In genomic region chr10:45289218-45290105, GRCm38 (mm10) we compare ENCODE assay signal across 8 mouse cellular contexts. TPM values are rescaled to one million over a fixed set of nuclear protein-coding genes. Genes with fewer than 3 reads are reported as not detected.
DNase-seq lines count a peak whose midpoint lies in the region; ATAC-seq and TF ChIP-seq lines count a peak whose summit lies in the region.

No protein-coding gene starts in this region.

- ATAC-seq in frontal cortex, adult (ENCODE audit: low TSS enrichment) = peak; percentile 92
- peak; percentile 65 for ATAC-seq in heart, embryonic 14.5 days (ENCODE audit: insufficient number of reproducible peaks, insufficient read depth, low FRiP score, low read depth)
- ATAC-seq in limb, embryonic 14.5 days (ENCODE audit: low FRiP score, low read depth) = peak; percentile 71; the same call in 1 of the 2 replicates
- ATAC-seq in neural tube, embryonic 12.5 days (ENCODE audit: low FRiP score, low read depth) = peak; percentile 82

- H3K36me3 ChIP-seq in E14TG2a.4 (ENCODE audit: insufficient read depth, low read length) = no peaks in the 10 kb centered on the region
- no peaks in the 10 kb centered on the region for H3K36me3 ChIP-seq in embryonic facial prominence, embryonic 10.5 days (replicated peaks)
- H3K36me3 ChIP-seq in heart, embryonic 14.5 days (ENCODE audit: control insufficient read depth, insufficient read depth, low read length) = peaks cover 7% of the 10 kb centered on the region; the same call in 1 of the 2 replicates
- H3K36me3 ChIP-seq in limb, embryonic 14.5 days (ENCODE audit: control insufficient read depth, insufficient read depth, low read length) = no peaks in the 10 kb centered on the region
- no peaks in the 10 kb centered on the region for H3K36me3 ChIP-seq in neural tube, embryonic 12.5 days

- WGBS in embryonic facial prominence, embryonic 10.5 days = 1% methylated on average over 71 of the region's 71 CpGs
- under 1% methylated on average over 69 of the region's 71 CpGs for WGBS in heart, embryonic 14.5 days
- 1% methylated on average over 63 of the region's 71 CpGs for WGBS in limb, embryonic 14.5 days
- 2% methylated on average over 71 of the region's 71 CpGs for WGBS in neural tube, embryonic 12.5 days

- H3K4me2 ChIP-seq in heart, embryonic 14.5 days (ENCODE audit: low read length) = peak overlapping the region; percentile 72
- peak overlapping the region; percentile 96 for H3K4me2 ChIP-seq in limb, embryonic 14.5 days (replicated peaks; ENCODE audit: low read depth, low read length, severe bottlenecking)
- H3K4me2 ChIP-seq in neural tube, embryonic 12.5 days (replicated peaks) = peak overlapping the region; percentile 97

- peak overlapping the region; percentile 82 for H3K4me3 ChIP-seq in E14TG2a.4 (replicated peaks; ENCODE audit: low read length)
- H3K4me3 ChIP-seq in embryonic facial prominence, embryonic 10.5 days = peak overlapping the region; percentile 71
- H3K4me3 ChIP-seq in heart, embryonic 14.5 days (ENCODE audit: control insufficient read depth in 1 of 2, insufficient read depth in 1 of 2, low read depth in 1 of 2, low read length in 2 of 2) = peak overlapping the region; percentile 70 to 93
- H3K4me3 ChIP-seq in limb, embryonic 14.5 days (replicated peaks; ENCODE audit: low read length) = peak overlapping the region; percentile 61
- H3K4me3 ChIP-seq in neural tube, embryonic 12.5 days = peak overlapping the region; percentile 54

- H3K27me3 ChIP-seq in E14TG2a.4 (ENCODE audit: insufficient read depth, low read length) = peaks cover 53% of the 10 kb centered on the region
- peaks cover 52% of the 10 kb centered on the region for H3K27me3 ChIP-seq in embryonic facial prominence, embryonic 10.5 days (replicated peaks; ENCODE audit: low read depth, poor library complexity, severe bottlenecking)
- H3K27me3 ChIP-seq in heart, embryonic 14.5 days (ENCODE audit: control insufficient read depth, insufficient read depth, low read length) = no peaks in the 10 kb centered on the region
- H3K27me3 ChIP-seq in limb, embryonic 14.5 days (ENCODE audit: control insufficient read depth, insufficient read depth, low read length) = peaks cover 21% of the 10 kb centered on the region
- peaks cover 19% of the 10 kb centered on the region for H3K27me3 ChIP-seq in neural tube, embryonic 12.5 days (replicated peaks)

- no peak for TF ChIP-seq CTCF in E14TG2a.4 (conservative IDR thresholded peaks at IDR 0.05; ENCODE audit: low read length)

- H3K9me3 ChIP-seq in E14TG2a.4 (ENCODE audit: low read length) = peaks cover 19% of the 10 kb centered on the region; the same call in 1 of the 2 replicates
- H3K9me3 ChIP-seq in embryonic facial prominence, embryonic 10.5 days = no peaks in the 10 kb centered on the region
- no peaks in the 10 kb centered on the region for H3K9me3 ChIP-seq in heart, embryonic 14.5 days (ENCODE audit: control insufficient read depth, low read length)
- H3K9me3 ChIP-seq in limb, embryonic 14.5 days (ENCODE audit: control insufficient read depth, low read length) = no peaks in the 10 kb centered on the region
- no peaks in the 10 kb centered on the region for H3K9me3 ChIP-seq in neural tube, embryonic 12.5 days

- DNase-seq in frontal cortex, postnatal 25 days (ENCODE audit: low spot score in 2 of 2) = no peak
- DNase-seq in embryonic facial prominence, embryonic 10.5 days (ENCODE audit: low spot score) = peak; percentile 61
- DNase-seq in limb, embryonic 14.5 days (ENCODE audit: low spot score) = no peak
- no peak for DNase-seq in natural killer cell, adult 2 months (ENCODE audit: low spot score in 2 of 2)

- peak overlapping the region; percentile 97 for H3K9ac ChIP-seq in heart, embryonic 14.5 days (ENCODE audit: low read length)
- H3K9ac ChIP-seq in limb, embryonic 14.5 days (ENCODE audit: low read depth, low read length, severe bottlenecking) = peak overlapping the region; percentile 62
- peak overlapping the region; percentile 56 for H3K9ac ChIP-seq in neural tube, embryonic 12.5 days

- H3K4me1 ChIP-seq in E14TG2a.4 (replicated peaks; ENCODE audit: low read depth, low read length) = peaks cover 16% of the 10 kb centered on the region
- H3K4me1 ChIP-seq in embryonic facial prominence, embryonic 10.5 days = peaks cover 9% of the 10 kb centered on the region
- peaks cover 17 to 19% of the 10 kb centered on the region in 2 experiments for H3K4me1 ChIP-seq in heart, embryonic 14.5 days (ENCODE audit: control insufficient read depth in 2 of 2, insufficient read depth in 2 of 2, low read length in 2 of 2)
- H3K4me1 ChIP-seq in limb, embryonic 14.5 days (ENCODE audit: control insufficient read depth, insufficient read depth, low read length) = peaks cover 3% of the 10 kb centered on the region
- H3K4me1 ChIP-seq in neural tube, embryonic 12.5 days = peaks cover 4% of the 10 kb centered on the region; the same call in 1 of the 2 replicates

- H3K27ac ChIP-seq in embryonic facial prominence, embryonic 10.5 days (replicated peaks) = peak overlapping the region; percentile 73
- peak overlapping the region; percentile 87 to 90 for H3K27ac ChIP-seq in heart, embryonic 14.5 days (replicated peaks in 1 of 2; ENCODE audit: control insufficient read depth in 1 of 2, insufficient read depth in 1 of 2, low read depth in 2 of 2, low read length in 2 of 2)
- H3K27ac ChIP-seq in limb, embryonic 14.5 days (replicated peaks; ENCODE audit: low read depth, low read length) = no peak overlapping the region
- H3K27ac ChIP-seq in neural tube, embryonic 12.5 days = no peak overlapping the region

- TF ChIP-seq POLR2A in limb, embryonic 14.5 days (IDR thresholded peaks at IDR 0.05; ENCODE audit: borderline replicate concordance, extremely low read depth, insufficient read depth, insufficient read length) = no peak

RNA-seq across cellular contexts. Expression of gene Bves, which starts 46.1 kb away (rescaled TPM):
- 2.3 and 2.5 TPM in 2 replicates for polyA plus RNA-seq in embryonic facial prominence, embryonic 10.5 days (2016; fragmentation: Nextera tagmentation; extraction: Ambion mirVana)
- 123 and 138 TPM in 2 replicates for polyA plus RNA-seq in heart, embryonic 14.5 days (2014; fragmentation: Nextera tagmentation; extraction: Ambion mirVana)
- 4.2 and 5.0 TPM in 2 replicates for polyA plus RNA-seq in limb, embryonic 14.5 days (2012; rRNA removed)
- polyA plus RNA-seq in limb, embryonic 14.5 days (2014; fragmentation: Nextera tagmentation; extraction: Ambion mirVana) = 3.4 and 3.5 TPM in 2 replicates
- polyA plus RNA-seq in neural tube, embryonic 12.5 days (2016; fragmentation: Nextera tagmentation; extraction: Ambion mirVana) = 2.7 and 3.2 TPM in 2 replicates

Comparison
In these comparisons a context has a peak if more than half of its experiments do, and no peak if none do; other contexts are left out.
1. H3K27ac ChIP-seq: peak in embryonic facial prominence, embryonic 10.5 days (single experiment) and heart, embryonic 14.5 days (2 of 2); none in limb, embryonic 14.5 days (single experiment) and neural tube, embryonic 12.5 days (single experiment).
2. RNA of gene Bves, which starts 46.1 kb away (polyA plus RNA-seq): 123 to 138 TPM in heart, embryonic 14.5 days; 3.4 to 5.0 TPM in limb, embryonic 14.5 days, 2.7 to 3.2 TPM in neural tube, embryonic 12.5 days and 2.3 to 2.5 TPM in embryonic facial prominence, embryonic 10.5 days; every median in the first group is over 10 times any median in the second.
3. Peak in every context shown above with its lines, with median percentiles within 50 percentile points of each other: ATAC-seq, H3K4me3 ChIP-seq, H3K4me2 ChIP-seq and H3K9ac ChIP-seq.